Mouse (Mus musculus) kidney, postnatal 14 days (tissue): ENCODE results near the gene Psme4.
"Not testable (repeated sequence)": the region's sequence is repeated elsewhere in the genome, so short reads cannot be mapped to it uniquely, and the experiment has no call there.

Experiments
- DNase-seq: peaks from one replicate; pipeline ENCODE4 v3.0.0; 2022; ENCODE audit warnings: mixed read lengths

Psme4 gene

GRCm38 (mm10) chr11:30771267-30771903 lies at the start of gene Psme4:
TSS of gene Psme4 (plus strand) at chr11:30771726.
- peak; percentile 96 for DNase-seq

DNA sequence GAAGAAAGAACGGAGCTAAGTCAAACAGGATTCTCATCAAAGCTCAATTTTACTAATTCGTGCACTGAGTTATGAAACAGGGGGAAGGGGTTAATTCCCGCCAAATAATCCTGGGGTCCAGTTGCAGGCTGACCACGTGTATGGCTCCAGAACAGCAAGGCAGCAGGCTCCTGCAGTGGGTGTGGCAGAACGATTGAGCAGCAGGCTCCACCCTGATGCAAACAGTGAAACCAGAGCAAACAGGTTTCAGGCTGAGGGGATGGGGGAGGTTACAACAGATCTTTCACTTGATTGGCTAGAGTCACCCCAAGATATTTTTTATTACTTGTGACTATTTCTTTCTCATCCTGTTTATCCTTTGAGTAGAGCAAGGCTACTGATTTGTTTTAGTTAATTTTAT lies 48.1 kb upstream of the Psme4 start:
- DNase-seq, result no peak

DNA sequence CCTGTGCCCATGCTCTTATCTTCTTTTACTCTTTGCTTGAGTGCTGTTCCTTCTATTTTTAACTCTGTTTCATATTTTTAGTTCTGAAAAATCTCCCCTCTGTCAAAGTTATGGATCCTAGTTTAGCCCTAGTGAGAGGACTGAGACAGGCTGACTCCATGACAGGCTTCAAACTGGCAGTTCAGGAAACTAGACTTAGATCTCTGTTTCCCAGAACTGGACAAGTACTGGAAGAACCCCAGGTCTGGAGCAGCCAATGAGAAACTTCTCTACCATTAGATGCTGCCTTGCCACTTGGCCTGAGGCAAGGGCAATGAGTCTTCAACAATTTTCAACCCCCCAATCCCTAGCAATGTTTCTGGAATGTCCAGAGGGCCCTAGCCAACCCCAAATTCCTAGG lies 40.8 kb upstream of the Psme4 start:
- DNase-seq, result no peak

DNA sequence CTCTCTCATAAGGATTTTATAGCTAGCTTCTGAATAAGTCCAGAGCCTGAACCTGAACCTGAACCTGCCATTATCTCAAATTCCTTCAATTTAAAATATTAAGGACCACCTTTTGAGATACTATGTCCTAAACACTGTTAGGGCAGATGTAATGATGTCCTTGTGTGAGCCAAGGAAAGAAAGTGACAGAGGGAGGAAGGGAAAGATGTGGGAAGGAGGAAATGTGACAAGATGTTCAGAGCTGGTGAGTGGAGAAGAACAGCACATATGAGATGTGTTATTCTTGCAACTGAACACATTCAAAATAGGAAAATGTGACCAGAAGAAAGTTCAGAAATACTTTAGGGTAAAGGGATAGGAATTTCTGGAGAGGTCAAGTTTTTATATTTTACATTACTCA lies 38.1 kb upstream of the Psme4 start:
- no peak for DNase-seq

DNA sequence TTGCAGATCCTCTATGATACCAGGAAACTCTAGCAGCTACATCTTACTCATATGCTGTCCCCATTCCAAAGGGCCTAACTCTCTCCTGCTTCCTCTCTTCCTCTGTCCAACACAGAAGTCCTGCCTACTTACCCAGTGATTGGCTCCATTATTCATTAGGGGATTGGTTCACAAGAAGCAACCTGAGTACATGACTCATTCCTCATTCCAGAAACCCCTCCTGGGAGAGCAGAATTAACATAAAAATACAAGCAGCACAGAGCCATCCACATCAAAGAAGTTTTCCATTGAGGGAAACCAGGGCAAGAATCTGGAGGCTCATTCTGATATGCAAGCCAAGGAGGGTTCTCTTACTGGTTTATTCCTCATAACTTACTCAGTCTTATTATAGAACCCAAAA lies 27.5 kb upstream of the Psme4 start:
- DNase-seq, result no peak

DNA sequence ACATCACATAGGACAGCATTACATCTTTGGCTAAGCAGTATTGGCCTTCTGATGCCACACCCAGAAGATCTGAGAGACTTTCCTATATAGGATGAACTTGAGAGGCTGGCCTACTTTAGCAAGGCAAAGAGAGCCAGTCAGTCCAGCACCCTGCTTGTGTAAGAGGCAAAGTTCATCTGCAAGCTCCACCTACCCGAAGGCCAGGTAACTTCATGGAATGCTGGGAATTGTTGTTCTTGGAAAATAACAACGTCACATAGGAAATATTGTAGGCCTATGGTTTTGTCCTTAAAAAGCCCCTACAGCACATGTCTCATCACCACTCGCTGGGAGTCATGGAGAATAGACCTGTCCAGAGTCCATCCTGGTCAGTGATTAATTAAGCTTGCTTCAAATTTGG lies 22.6 kb upstream of the Psme4 start:
- peak; percentile 40 for DNase-seq

DNA sequence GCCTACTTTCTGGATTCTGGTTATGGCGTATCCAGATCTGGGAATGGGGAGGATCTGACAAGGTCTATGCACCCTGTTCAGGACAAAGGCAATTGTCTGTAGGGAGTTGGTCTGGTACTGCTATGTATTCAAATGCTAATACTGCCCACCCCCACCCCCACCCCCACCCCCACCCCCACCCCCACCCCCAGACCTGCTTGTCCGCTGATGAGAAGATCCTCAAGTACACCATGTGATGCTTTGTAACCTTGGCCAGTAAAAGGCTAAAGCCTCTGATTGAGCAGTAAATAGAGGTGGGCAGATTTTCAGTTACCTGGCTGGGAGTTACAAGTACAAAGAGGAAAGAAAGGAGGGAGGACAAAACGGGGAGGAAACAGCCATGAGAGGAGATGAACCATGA lies 21.9 kb upstream of the Psme4 start:
- DNase-seq, result no peak

- no peak for DNase-seq
Measured at GRCm38 (mm10) chr11:30750039-30750823, 21.3 kb upstream of the Psme4 start.

GRCm38 (mm10) chr11:30752956-30753355 lies 18.6 kb upstream of the Psme4 start:
- DNase-seq, result no peak

DNA sequence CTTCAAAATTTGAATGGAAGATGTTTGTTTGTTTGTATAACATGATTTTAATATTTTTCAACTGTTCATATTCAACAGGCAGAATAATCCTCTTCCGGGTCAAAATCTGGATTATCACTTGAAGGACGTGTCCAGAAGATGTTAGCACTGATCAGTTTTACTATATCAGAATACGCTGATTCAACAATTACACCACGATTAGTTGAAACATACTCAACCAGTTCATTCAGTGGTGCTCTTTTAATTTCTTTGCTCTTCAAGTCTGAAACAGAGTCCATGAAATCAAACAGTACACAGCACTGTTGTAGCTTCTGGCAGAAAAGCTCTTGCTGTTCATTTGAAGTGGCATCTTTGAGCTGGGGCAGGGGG lies 17.1 kb upstream of the Psme4 start:
- DNase-seq, result not testable (repeated sequence)

- DNase-seq, result peak; percentile 30
Measured at GRCm38 (mm10) chr11:30754855-30755530, 16.5 kb upstream of the Psme4 start.

GRCm38 (mm10) chr11:30761381-30761780 lies 10.1 kb upstream of the Psme4 start:
- no peak for DNase-seq

GRCm38 (mm10) chr11:30761891-30762290 lies 9.6 kb upstream of the Psme4 start:
- DNase-seq, result no peak

DNA sequence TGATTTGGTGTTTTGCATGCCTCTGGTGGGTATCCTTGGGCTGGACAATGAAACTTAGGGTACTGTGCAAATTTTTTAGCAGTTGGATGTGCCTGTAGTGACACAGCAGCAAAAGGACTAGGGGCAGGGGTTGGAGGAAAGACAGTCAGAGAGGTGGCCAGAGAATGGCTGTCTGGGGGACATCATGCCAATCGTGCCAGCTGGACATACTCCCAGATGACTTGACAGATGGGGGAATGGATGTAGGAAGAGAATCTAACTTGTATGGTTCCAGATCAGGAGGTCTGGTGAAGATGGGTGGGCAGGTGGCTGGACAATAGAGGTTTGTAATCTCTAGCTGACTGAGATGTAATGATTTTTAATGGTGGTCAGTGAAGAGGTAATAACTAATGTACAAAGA lies 6.5 kb upstream of the Psme4 start:
- DNase-seq, result no peak

DNA sequence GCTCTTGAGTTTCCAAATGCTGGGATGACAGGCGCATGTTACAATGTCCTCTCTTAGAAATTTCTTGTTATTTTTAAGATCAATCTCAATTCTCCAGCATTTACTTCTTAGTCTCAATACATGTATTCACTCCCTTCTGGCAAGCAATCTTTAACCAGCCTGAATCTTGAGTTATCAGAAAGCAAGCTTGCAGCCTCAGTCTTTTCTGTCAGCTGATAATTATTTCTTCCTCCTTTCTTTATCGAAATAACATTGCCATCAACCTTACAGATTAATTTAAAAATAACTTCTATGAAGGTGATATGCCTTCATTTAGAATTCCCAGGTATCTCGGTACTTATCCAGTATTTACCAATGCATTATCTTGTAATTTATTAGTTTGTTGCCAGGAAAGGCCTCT lies 709 bp upstream of the Psme4 start:
- DNase-seq, result no peak

- peak; percentile 71 for DNase-seq
Measured at GRCm38 (mm10) chr11:30771904-30772581, 517 bp downstream of the Psme4 start.

GRCm38 (mm10) chr11:30772777-30773417 lies 1.4 kb downstream of the Psme4 start:
- no peak for DNase-seq

GRCm38 (mm10) chr11:30774638-30775037 lies 3.1 kb downstream of the Psme4 start:
- no peak for DNase-seq

DNA sequence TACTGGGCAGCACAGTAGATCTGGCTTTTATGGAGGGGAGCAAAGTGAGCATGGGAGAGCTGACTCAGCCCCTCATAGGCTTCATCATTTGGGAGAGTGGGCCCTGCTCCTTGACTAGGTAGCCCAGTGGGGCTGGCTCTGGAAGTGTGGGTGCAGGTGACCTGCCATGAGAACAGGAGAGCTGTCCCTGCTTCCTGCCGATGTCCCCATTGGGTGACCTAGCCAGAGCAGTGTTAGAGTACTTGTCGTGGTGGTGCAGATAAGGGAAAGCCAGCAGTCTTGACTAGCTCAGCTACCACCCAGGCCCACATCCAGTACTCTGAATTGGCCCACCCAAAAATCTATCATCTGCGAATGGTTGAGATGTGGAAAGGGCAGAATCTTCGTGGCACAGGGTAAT lies 6.0 kb downstream of the Psme4 start:
- no peak for DNase-seq

- DNase-seq, result no peak
Measured at GRCm38 (mm10) chr11:30780893-30781292, 9.4 kb downstream of the Psme4 start.

GRCm38 (mm10) chr11:30781612-30782011 lies 10.1 kb downstream of the Psme4 start:
- DNase-seq, result no peak

GRCm38 (mm10) chr11:30785497-30785896 lies 14.0 kb downstream of the Psme4 start:
- no peak for DNase-seq
